Mouse (Mus musculus) testis, adult 2 months (tissue): ENCODE measurements at regions not wholly inside any gene's neighbourhood (a gene's known extent, or its start where the extent isn't known, plus 50 kb on each side); places are given as distances from the start of the nearest gene placed in this dataset.

Experiments used
- CTCF ChIP-seq: fragments of 200-500 bp; IDR thresholded peaks from 2 replicates; pipeline ENCODE4 v1.5.1; 2012; ENCODE audit warnings: low read depth, mild to moderate bottlenecking, inconsistent platforms, low read length, moderate library complexity; ENCODE audit not compliant: control insufficient read depth, insufficient read depth, insufficient replicate concordance
- POLR2A ChIP-seq: fragments of 200-500 bp; IDR thresholded peaks from 2 replicates; pipeline ENCODE4 v1.6.1; 2012; ENCODE audit warnings: low read depth, mild to moderate bottlenecking, inconsistent platforms, low read length, moderate library complexity; ENCODE audit not compliant: control insufficient read depth

GRCm38 (mm10) chr11:57951541-57952326, 57.1 kb upstream of the Larp1 start:
- TF ChIP-seq POLR2A, result no peak
- no peak for TF ChIP-seq CTCF
